Mouse (Mus musculus): Measurements from ENCODE around the gene Slc30a9. TPM values are rescaled to one million over a fixed set of nuclear protein-coding genes. Genes with fewer than 3 reads are reported as not detected.

Gene Slc30a9
- 298 TPM for polyA plus RNA-seq (2014; fragmentation: Illumina TruSeq; extraction: RNeasy Lipid Tissue Mini Kit (QIAGEN cat#74804); ENCODE audit: low read depth, low replicate concordance)

GRCm38 (mm10) chr5:67306698-67307521 is at the start of gene Slc30a9:
Gene Slc30a9 (plus strand): TSS chr5:67306955.

GRCm38 (mm10) chr5:67260531-67261371 is 46.0 kb upstream of the Slc30a9 start, which contains the start of gene Tmem33:
Gene Tmem33 (plus strand): TSS chr5:67260565.

Other genes starting within 250 kb of the Slc30a9 start
- gene Phox2b, start 207.7 kb upstream of the Slc30a9 start, polyA plus RNA-seq (2014; fragmentation: Illumina TruSeq; extraction: RNeasy Lipid Tissue Mini Kit (QIAGEN cat#74804); ENCODE audit: low read depth, low replicate concordance), result 27.4 TPM
- gene Tmem33, start 46.4 kb upstream of the Slc30a9 start, polyA plus RNA-seq (2014; fragmentation: Illumina TruSeq; extraction: RNeasy Lipid Tissue Mini Kit (QIAGEN cat#74804); ENCODE audit: low read depth, low replicate concordance), result 340 TPM
- 0.82 TPM for gene Bend4, start 121.4 kb downstream of the Slc30a9 start, polyA plus RNA-seq (2014; fragmentation: Illumina TruSeq; extraction: RNeasy Lipid Tissue Mini Kit (QIAGEN cat#74804); ENCODE audit: low read depth, low replicate concordance)

Measured in adrenal gland, adult 10 weeks (tissue).